24 mouse cellular contexts compared by ENCODE assay signal in the genomic region with DNA sequence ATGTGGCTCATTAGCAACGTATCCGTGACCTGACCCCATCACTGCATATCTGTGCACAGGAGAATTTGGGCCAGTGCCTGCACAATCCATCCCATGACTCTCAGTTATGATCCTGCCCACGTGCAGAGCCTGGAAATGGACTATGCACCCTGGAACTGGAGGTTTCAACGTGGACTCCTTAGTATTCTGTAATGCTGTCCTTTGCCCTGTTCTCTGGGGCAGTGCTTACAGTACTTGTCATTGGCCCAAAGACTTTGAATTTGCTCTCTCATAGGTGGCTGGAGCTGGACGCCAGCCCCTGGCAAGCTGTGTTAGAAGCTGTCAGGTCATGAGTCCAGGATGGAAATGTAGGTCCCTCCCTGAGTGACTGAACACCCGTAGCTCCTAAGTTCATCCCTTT.
DNase-seq lines count a peak whose midpoint lies in the region; ATAC-seq and TF ChIP-seq lines count a peak whose summit lies in the region.
"Had no signal": no experiment of that assay in that cellular context is flagged by ENCODE, and none has a peak within 500 bp of the region (broad histone marks: within the 10 kb centered on the region; RNA-seq: fewer than 3 reads in every experiment).

No protein-coding gene starts in this region.

- DNase-seq in liver, adult 2 months (ENCODE audit: extremely low read depth, low read depth, low spot score): peak; percentile 100
- no peak for DNase-seq in lung, postnatal 36 days
- no peak for DNase-seq in midbrain, postnatal 0 days (ENCODE audit: low spot score)
- DNase-seq: adrenal gland, adult 8-10 months; cerebellum, adult 11-12 months; cerebellum, postnatal 10 days; forebrain, postnatal 0 days; gastrocnemius, postnatal 36 days; heart, adult 2 months; heart, postnatal 14 days; lung, postnatal 10 days; right cerebral cortex, postnatal 14 days; thymus, postnatal 25 days had no signal

- H3K9me3 ChIP-seq in liver, embryonic 12.5 days (replicated peaks): no peaks in the 10 kb centered on the region
- no peaks in the 10 kb centered on the region for H3K9me3 ChIP-seq in intestine, embryonic 16.5 days (ENCODE audit: control insufficient read depth, low read length)
- H3K9me3 ChIP-seq in kidney, embryonic 16.5 days (ENCODE audit: low read length): no peaks in the 10 kb centered on the region
- no peaks in the 10 kb centered on the region for H3K9me3 ChIP-seq in liver, embryonic 16.5 days (replicated peaks; ENCODE audit: control insufficient read depth, low read length)
- H3K9me3 ChIP-seq in midbrain, postnatal 0 days (ENCODE audit: low read length): no peaks in the 10 kb centered on the region
- H3K9me3 ChIP-seq: embryonic facial prominence, embryonic 10.5 days; forebrain, embryonic 10.5 days; heart, embryonic 13.5 days; hindbrain, embryonic 12.5 days; limb, embryonic 10.5 days had no signal

- TF ChIP-seq POLR2A in liver, adult 2 months (IDR thresholded peaks at IDR 0.05; ENCODE audit: extremely low read depth, insufficient read depth, low read length): no peak

- no peaks in the 10 kb centered on the region for H3K79me2 ChIP-seq in liver, adult 2 months (ENCODE audit: control insufficient read depth, insufficient read depth, low read length)

- H3K27ac ChIP-seq in liver, adult 2 months (replicated peaks; ENCODE audit: insufficient read depth, low read depth, low read length): peak overlapping the region; percentile 41
- H3K27ac ChIP-seq in liver, embryonic 12.5 days: no peak overlapping the region
- H3K27ac ChIP-seq in intestine, embryonic 16.5 days (ENCODE audit: low read length): no peak overlapping the region
- no peak overlapping the region for H3K27ac ChIP-seq in kidney, embryonic 16.5 days (ENCODE audit: low read length)
- H3K27ac ChIP-seq in liver, embryonic 16.5 days (ENCODE audit: low read length): no peak overlapping the region
- H3K27ac ChIP-seq in midbrain, postnatal 0 days (ENCODE audit: low read depth, low read length): no peak overlapping the region
- H3K27ac ChIP-seq: embryonic facial prominence, embryonic 10.5 days; forebrain, embryonic 10.5 days; heart, adult 2 months; heart, embryonic 13.5 days; hindbrain, embryonic 12.5 days; limb, embryonic 10.5 days; liver, embryonic 14.5 days had no signal

- ATAC-seq in liver, embryonic 12.5 days: no peak
- ATAC-seq in intestine, embryonic 16.5 days: peak; percentile 85
- peak; percentile 63; the same call in 1 of the 2 replicates for ATAC-seq in kidney, embryonic 16.5 days (ENCODE audit: low FRiP score, low TSS enrichment)
- ATAC-seq in liver, embryonic 16.5 days (ENCODE audit: low read depth): peak; percentile 82
- no peak for ATAC-seq in midbrain, postnatal 0 days (ENCODE audit: low FRiP score)
- ATAC-seq: forebrain, postnatal 0 days had no signal

- TF ChIP-seq CTCF in liver, adult 2 months (IDR thresholded peaks at IDR 0.05; ENCODE audit: low read depth, low read length): no peak
- TF ChIP-seq CTCF in midbrain, postnatal 0 days (IDR thresholded peaks at IDR 0.05): no peak

- WGBS in liver, adult 2 months: 10% methylated on average over 6 of the region's 6 CpGs
- 46% methylated on average over 6 of the region's 6 CpGs for WGBS in liver, embryonic 12.5 days (ENCODE audit: insufficient replicate concordance)
- 63% methylated on average over 6 of the region's 6 CpGs for WGBS in intestine, embryonic 16.5 days
- WGBS in kidney, embryonic 16.5 days: 62% methylated on average over 6 of the region's 6 CpGs
- WGBS in liver, embryonic 16.5 days (ENCODE audit: insufficient replicate concordance): 44% methylated on average over 6 of the region's 6 CpGs
- 77% methylated on average over 6 of the region's 6 CpGs for WGBS in midbrain, postnatal 0 days

- H3K9ac ChIP-seq in liver, adult 2 months (ENCODE audit: low read depth, low read length): no peak overlapping the region
- no peak overlapping the region for H3K9ac ChIP-seq in liver, embryonic 12.5 days
- no peak overlapping the region for H3K9ac ChIP-seq in intestine, embryonic 16.5 days (ENCODE audit: low read depth, low read length)
- no peak overlapping the region for H3K9ac ChIP-seq in kidney, embryonic 16.5 days (replicated peaks; ENCODE audit: low read length)
- no peak overlapping the region for H3K9ac ChIP-seq in liver, embryonic 16.5 days (ENCODE audit: low read depth, low read length)
- H3K9ac ChIP-seq in midbrain, postnatal 0 days (replicated peaks; ENCODE audit: low read length, poor library complexity, severe bottlenecking): no peak overlapping the region
- H3K9ac ChIP-seq: forebrain, postnatal 0 days; heart, embryonic 13.5 days; hindbrain, embryonic 12.5 days; liver, embryonic 14.5 days had no signal

- H3K4me1 ChIP-seq in liver, adult 2 months (ENCODE audit: control insufficient read depth, insufficient read depth, low read length): peaks cover 8% of the 10 kb centered on the region; the same call in 1 of the 2 replicates
- H3K4me1 ChIP-seq in liver, embryonic 12.5 days: no peaks in the 10 kb centered on the region
- H3K4me1 ChIP-seq in intestine, embryonic 16.5 days (ENCODE audit: control insufficient read depth, insufficient read depth, low read length): no peaks in the 10 kb centered on the region
- H3K4me1 ChIP-seq in kidney, embryonic 16.5 days (ENCODE audit: insufficient read depth, low read length): peaks cover 6% of the 10 kb centered on the region; the same call in 1 of the 2 replicates
- H3K4me1 ChIP-seq in liver, embryonic 16.5 days (ENCODE audit: control insufficient read depth, low read depth, low read length): no peaks in the 10 kb centered on the region
- no peaks in the 10 kb centered on the region for H3K4me1 ChIP-seq in midbrain, postnatal 0 days (ENCODE audit: insufficient read depth, low read length)
- H3K4me1 ChIP-seq: heart, embryonic 13.5 days; hindbrain, embryonic 12.5 days had no signal

- H3K36me3 ChIP-seq in liver, adult 2 months (ENCODE audit: control insufficient read depth, insufficient read depth, low read length): no peaks in the 10 kb centered on the region
- H3K36me3 ChIP-seq in liver, embryonic 12.5 days: no peaks in the 10 kb centered on the region
- H3K36me3 ChIP-seq in intestine, embryonic 16.5 days (ENCODE audit: control insufficient read depth, insufficient read depth, low read length): no peaks in the 10 kb centered on the region
- H3K36me3 ChIP-seq in kidney, embryonic 16.5 days (ENCODE audit: insufficient read depth, low read length): no peaks in the 10 kb centered on the region
- no peaks in the 10 kb centered on the region for H3K36me3 ChIP-seq in liver, embryonic 16.5 days (ENCODE audit: control insufficient read depth, insufficient read depth)
- no peaks in the 10 kb centered on the region for H3K36me3 ChIP-seq in midbrain, postnatal 0 days (ENCODE audit: insufficient read depth, low read length)
- H3K36me3 ChIP-seq: embryonic facial prominence, embryonic 10.5 days; forebrain, embryonic 10.5 days; heart, embryonic 13.5 days; hindbrain, embryonic 12.5 days; limb, embryonic 10.5 days had no signal

- no peak overlapping the region for H3K4me2 ChIP-seq in liver, embryonic 12.5 days
- no peak overlapping the region for H3K4me2 ChIP-seq in intestine, embryonic 16.5 days (ENCODE audit: low read depth, low read length)
- no peak overlapping the region for H3K4me2 ChIP-seq in kidney, embryonic 16.5 days (replicated peaks; ENCODE audit: low read depth, low read length)
- H3K4me2 ChIP-seq in liver, embryonic 16.5 days (ENCODE audit: low read depth, low read length): no peak overlapping the region
- no peak overlapping the region for H3K4me2 ChIP-seq in midbrain, postnatal 0 days (ENCODE audit: low read depth, low read length, poor library complexity, severe bottlenecking)
- H3K4me2 ChIP-seq: heart, embryonic 13.5 days; hindbrain, embryonic 12.5 days; midbrain, embryonic 11.5 days had no signal

- no peaks in the 10 kb centered on the region for H3K27me3 ChIP-seq in liver, adult 2 months (ENCODE audit: control insufficient read depth, insufficient read depth, low read length)
- H3K27me3 ChIP-seq in liver, embryonic 12.5 days (replicated peaks): no peaks in the 10 kb centered on the region
- H3K27me3 ChIP-seq in intestine, embryonic 16.5 days (replicated peaks; ENCODE audit: control insufficient read depth, insufficient read depth, low read length): no peaks in the 10 kb centered on the region
- no peaks in the 10 kb centered on the region for H3K27me3 ChIP-seq in kidney, embryonic 16.5 days (ENCODE audit: insufficient read depth, low read length)
- no peaks in the 10 kb centered on the region; the same call in 1 of the 2 replicates for H3K27me3 ChIP-seq in liver, embryonic 16.5 days (ENCODE audit: control insufficient read depth, insufficient read depth, low read depth, low read length)
- peaks cover 8% of the 10 kb centered on the region for H3K27me3 ChIP-seq in midbrain, postnatal 0 days (ENCODE audit: insufficient read depth, low read length)
- H3K27me3 ChIP-seq: hindbrain, embryonic 12.5 days had no signal

- H3K4me3 ChIP-seq in liver, adult 2 months (ENCODE audit: insufficient read depth, low read depth, low read length): no peak overlapping the region
- H3K4me3 ChIP-seq in liver, embryonic 12.5 days: no peak overlapping the region
- no peak overlapping the region for H3K4me3 ChIP-seq in intestine, embryonic 16.5 days (ENCODE audit: low read length)
- no peak overlapping the region for H3K4me3 ChIP-seq in kidney, embryonic 16.5 days (ENCODE audit: low read length)
- H3K4me3 ChIP-seq in liver, embryonic 16.5 days (ENCODE audit: low read depth, low read length): no peak overlapping the region
- H3K4me3 ChIP-seq in midbrain, postnatal 0 days (ENCODE audit: low read depth, low read length): no peak overlapping the region
- H3K4me3 ChIP-seq: embryonic facial prominence, embryonic 10.5 days; forebrain, embryonic 10.5 days; heart, adult 2 months; heart, embryonic 13.5 days; hindbrain, embryonic 12.5 days; limb, embryonic 10.5 days had no signal

Comparison
In these comparisons a context has a peak if more than half of its experiments do, and no peak if none do; other contexts are left out.
1. ATAC-seq: peak in intestine, embryonic 16.5 days (single experiment), kidney, embryonic 16.5 days (single experiment) and liver, embryonic 16.5 days (single experiment); none in liver, embryonic 12.5 days (single experiment) and midbrain, postnatal 0 days (single experiment).